Mouse (Mus musculus) ES-Bruce4 (cell line): Measurements from ENCODE around the gene Nelfcd.

Experiments used
- CTCF ChIP-seq: IDR thresholded peaks from one replicate; pipeline ENCODE4 v1.8.1; 2011; ENCODE audit warnings: low read depth, low read length
- EP300 ChIP-seq: IDR thresholded peaks from 2 replicates; pipeline ENCODE4 v1.6.1; 2011; ENCODE audit warnings: low read depth, low read length; ENCODE audit not compliant: insufficient read depth
- POLR2A ChIP-seq: IDR thresholded peaks from one replicate; pipeline ENCODE4 v1.8.1; 2011; ENCODE audit warnings: low read length; ENCODE audit not compliant: insufficient read depth

DNA sequence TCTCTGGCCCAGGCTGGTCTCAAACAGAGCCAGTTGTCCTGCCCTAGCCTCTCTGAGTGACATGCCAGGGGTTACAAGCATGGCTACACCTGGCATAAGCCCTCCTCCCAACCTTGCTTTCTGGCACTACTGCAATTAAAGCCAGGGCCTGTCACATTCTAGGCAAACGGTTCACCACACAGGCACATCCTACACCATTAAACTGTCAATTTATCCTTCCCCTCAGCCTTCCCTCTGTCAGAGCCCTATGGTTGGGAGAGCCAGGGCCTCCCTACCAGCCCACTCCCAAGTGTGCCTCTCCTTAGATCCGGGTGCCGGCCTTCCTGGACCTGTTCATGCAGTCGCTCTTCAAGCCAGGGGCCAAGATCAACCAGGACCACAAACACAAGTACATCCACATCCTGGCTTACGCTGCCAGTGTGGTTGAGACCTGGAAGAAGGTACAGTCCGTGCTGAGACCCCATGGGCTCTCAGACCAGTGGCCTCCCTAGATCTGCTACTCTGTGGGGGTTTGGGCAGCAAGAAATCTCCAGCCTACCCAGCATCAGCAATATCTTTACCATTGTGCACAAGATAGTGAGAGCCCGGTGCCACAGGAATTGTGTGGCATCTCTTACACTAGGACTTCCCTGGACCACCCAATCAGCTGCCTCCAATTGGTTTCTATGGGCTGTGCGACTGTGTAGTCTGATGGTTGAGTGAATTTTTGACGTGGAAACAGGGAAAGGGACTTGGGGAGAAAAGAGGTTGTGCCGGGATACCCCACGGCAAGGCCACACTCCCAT, 8.9 kb downstream of the Nelfcd start:
- no peak for TF ChIP-seq POLR2A
- TF ChIP-seq CTCF, result no peak
- no peak for TF ChIP-seq EP300
